Mouse (Mus musculus): Measurements from ENCODE around the gene Nsun7.

Gene Nsun7

GRCm38 (mm10) chr5:66337025-66337968, 77.6 kb downstream of the Nsun7 start:
- WGBS, result 16% methylated on average over 38 of the region's 38 CpGs

GRCm38 (mm10) chr5:66337969-66338345, 78.3 kb downstream of the Nsun7 start:
- WGBS, result 14% methylated on average over 6 of the region's 6 CpGs

- WGBS, result 45% methylated on average over 7 of the region's 7 CpGs
These were observed 78.9 kb downstream of the Nsun7 start for GRCm38 (mm10) chr5:66338583-66338982.

GRCm38 (mm10) chr5:66340356-66341102, 80.8 kb downstream of the Nsun7 start:
- 70% methylated on average over 17 of the region's 17 CpGs for WGBS

- 66% methylated on average over 10 of the region's 10 CpGs for WGBS
These were observed 82.2 kb downstream of the Nsun7 start for GRCm38 (mm10) chr5:66341848-66342247.

GRCm38 (mm10) chr5:66342285-66342684, 82.6 kb downstream of the Nsun7 start:
- WGBS, result 85% methylated on average over 9 of the region's 9 CpGs

- 70% methylated on average over 2 of the region's 2 CpGs for WGBS
These were observed 84.5 kb downstream of the Nsun7 start for GRCm38 (mm10) chr5:66344182-66344581.

- WGBS, result 64% methylated on average over 3 of the region's 3 CpGs
These were observed 85.4 kb downstream of the Nsun7 start for GRCm38 (mm10) chr5:66345140-66345539.

GRCm38 (mm10) chr5:66346756-66347155, 87.1 kb downstream of the Nsun7 start:
- WGBS, result 94% methylated on average over 6 of the region's 6 CpGs

All from cerebral cortex, adult 2 months (tissue).